Mouse (Mus musculus): ENCODE measurements around the gene Yaf2.

DNA sequence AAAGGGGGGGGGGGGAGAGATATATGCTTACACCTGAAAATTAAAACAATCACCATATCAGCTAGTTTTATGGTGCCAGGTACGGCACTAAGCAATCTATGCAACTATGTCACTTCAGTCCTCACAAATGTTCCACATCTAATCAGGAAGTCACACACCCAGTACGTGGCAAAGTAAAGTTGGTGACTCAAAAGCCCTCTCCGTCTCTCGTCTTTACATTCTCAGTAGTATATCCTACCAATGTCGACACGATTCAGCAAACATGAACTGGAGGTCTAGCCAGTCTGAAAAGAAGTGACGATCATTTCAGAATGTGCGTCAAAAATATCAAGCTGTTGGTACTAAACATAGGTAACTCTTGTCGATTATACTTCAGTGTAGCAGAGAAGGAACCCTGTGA is 63.8 kb downstream of the Yaf2 start:
- TF ChIP-seq CTCF (IDR thresholded peaks at IDR 0.05; ENCODE audit: low read depth) (no peak), EP300 (IDR thresholded peaks at IDR 0.05; ENCODE audit: low read depth) (no peak)

All from liver, embryonic 14.5 days (tissue).